Mouse (Mus musculus) skeletal muscle tissue, postnatal 0 days (tissue): ENCODE results near the gene Zkscan14. TPM values are rescaled to one million over a fixed set of nuclear protein-coding genes. Genes with fewer than 3 reads are reported as not detected.

Experiments used
- polyA plus RNA-seq: library from polyadenylated mRNA; unstranded; fragments of >200 nt; fragmentation: Nextera tagmentation; extraction: Ambion mirVana; gene quantifications from 2 replicates; pipeline ENCODE4 v1.2.1, GENCODE M21; 2015

Gene Zkscan14
- 7.4 and 7.9 TPM in 2 replicates for polyA plus RNA-seq

GRCm38 (mm10) chr5:145201321-145201991 lies at the start of gene Zkscan14:
TSS of gene Zkscan14 (minus strand) at chr5:145201868.

GRCm38 (mm10) chr5:145231367-145231871 lies 29.8 kb upstream of the Zkscan14 start, which contains the start of gene Zfp655:
TSS of gene Zfp655 (plus strand) at chr5:145231715.

GRCm38 (mm10) chr5:145203936-145204691 lies 2.4 kb upstream of the Zkscan14 start, which contains the start of gene Zkscan5:
TSS of gene Zkscan5 (plus strand) at chr5:145204562.

GRCm38 (mm10) chr5:145191962-145192361 lies 9.7 kb downstream of the Zkscan14 start, which contains the start of gene Atp5j2:
TSS of gene Atp5j2 (minus strand) at chr5:145192062.

GRCm38 (mm10) chr5:145166536-145167305 lies 34.9 kb downstream of the Zkscan14 start, which contains the start of the genes Ptcd1 and Cpsf4:
TSS of gene Ptcd1 (minus strand) at chr5:145167108.
TSS of gene Cpsf4 (plus strand) at chr5:145167213.

Other genes with a start within 250 kb of the Zkscan14 start
- 6.9 and 7.4 TPM in 2 replicates for gene Smurf1, start 236.0 kb downstream of the Zkscan14 start, polyA plus RNA-seq
- gene Gm4871, start 169.1 kb downstream of the Zkscan14 start, polyA plus RNA-seq = not detected in 2 replicates
- not detected in 2 replicates for gene 1700018F24Rik, start 158.9 kb downstream of the Zkscan14 start, polyA plus RNA-seq
- 64.8 and 78.1 TPM in 2 replicates for gene Arpc1a, start 118.0 kb downstream of the Zkscan14 start, polyA plus RNA-seq
- not detected in 2 replicates for gene Kpna7, start 117.8 kb downstream of the Zkscan14 start, polyA plus RNA-seq
- gene Arpc1b, start 87.7 kb downstream of the Zkscan14 start, polyA plus RNA-seq = 178 and 280 TPM in 2 replicates
- 51.6 and 70.3 TPM in 2 replicates for gene Pdap1, start 61.6 kb downstream of the Zkscan14 start, polyA plus RNA-seq
- 102 and 124 TPM in 2 replicates for gene Bud31, start 61.5 kb downstream of the Zkscan14 start, polyA plus RNA-seq
- 10.5 and 10.8 TPM in 2 replicates for gene Ptcd1, start 34.8 kb downstream of the Zkscan14 start, polyA plus RNA-seq
- gene Cpsf4, start 34.7 kb downstream of the Zkscan14 start, polyA plus RNA-seq = 15.7 and 18.7 TPM in 2 replicates
- 894 and 985 TPM in 2 replicates for gene Atp5j2, start 9.8 kb downstream of the Zkscan14 start, polyA plus RNA-seq
- gene Zkscan5, start 2.7 kb upstream of the Zkscan14 start, polyA plus RNA-seq = 7.2 and 7.7 TPM in 2 replicates
- 29.5 and 34.5 TPM in 2 replicates for gene Zfp655, start 29.8 kb upstream of the Zkscan14 start, polyA plus RNA-seq
- 0.33 and 0.44 TPM in 2 replicates for gene Zscan25, start 78.6 kb upstream of the Zkscan14 start, polyA plus RNA-seq
- not detected in 2 replicates for gene Cyp3a57, start 143.4 kb upstream of the Zkscan14 start, polyA plus RNA-seq